ENCODE assay signal across 10 mouse cellular contexts in the genomic region with DNA sequence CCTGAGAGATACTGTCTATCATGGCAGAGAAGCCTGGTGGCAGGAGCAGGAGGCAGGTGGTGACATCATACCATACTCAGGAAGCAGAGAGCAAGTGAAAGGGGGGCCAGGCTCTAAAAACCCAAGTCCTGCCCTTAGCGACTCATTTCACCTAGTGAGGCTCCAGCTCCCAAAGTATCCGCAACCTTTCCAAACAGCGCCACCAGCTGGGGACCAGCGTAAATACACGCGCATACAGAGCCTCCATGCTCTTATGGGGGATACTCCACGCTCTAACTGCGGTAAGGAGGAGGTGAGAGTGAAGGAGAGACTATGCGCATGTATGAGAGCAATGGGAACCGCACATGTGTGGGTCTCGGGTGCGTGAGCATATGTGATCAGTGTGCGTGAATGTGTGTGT. TPM values are rescaled to one million over a fixed set of nuclear protein-coding genes. Genes with fewer than 3 reads are reported as not detected.
DNase-seq lines count a peak whose midpoint lies in the region; ATAC-seq and TF ChIP-seq lines count a peak whose summit lies in the region.
"Had no signal": no experiment of that assay in that cellular context is flagged by ENCODE, and none has a peak within 500 bp of the region (broad histone marks: within the 10 kb centered on the region; RNA-seq: fewer than 3 reads in every experiment).

No protein-coding gene starts in this region.

- H3K27me3 ChIP-seq in hindbrain, embryonic 11.5 days (ENCODE audit: control insufficient read depth, insufficient read depth, low read length), result no peaks in the 10 kb centered on the region; the same call in 1 of the 2 replicates
- H3K27me3 ChIP-seq in hindbrain, embryonic 12.5 days, result no peaks in the 10 kb centered on the region
- H3K27me3 ChIP-seq in forebrain, embryonic 14.5 days (replicated peaks; ENCODE audit: control insufficient read depth, insufficient read depth, low read length), result no peaks in the 10 kb centered on the region
- peaks cover 5% of the 10 kb centered on the region for H3K27me3 ChIP-seq in liver, embryonic 11.5 days (replicated peaks; ENCODE audit: control insufficient read depth, insufficient read depth, low read length)
- H3K27me3 ChIP-seq in stomach, postnatal 0 days (ENCODE audit: control insufficient read depth, insufficient read depth, low read length), result no peaks in the 10 kb centered on the region

- WGBS in hindbrain, embryonic 11.5 days, result 27% methylated on average over 13 of the region's 13 CpGs
- WGBS in hindbrain, embryonic 12.5 days, result 30% methylated on average over 13 of the region's 13 CpGs
- WGBS in forebrain, embryonic 14.5 days, result 26% methylated on average over 13 of the region's 13 CpGs
- 26% methylated on average over 13 of the region's 13 CpGs for WGBS in liver, embryonic 11.5 days
- WGBS in stomach, postnatal 0 days, result 33% methylated on average over 13 of the region's 13 CpGs

- no peak overlapping the region for H3K4me2 ChIP-seq in hindbrain, embryonic 11.5 days (replicated peaks; ENCODE audit: low read depth, low read length)
- no peak overlapping the region for H3K4me2 ChIP-seq in hindbrain, embryonic 12.5 days (replicated peaks)
- H3K4me2 ChIP-seq in forebrain, embryonic 14.5 days (ENCODE audit: low read length), result no peak overlapping the region
- H3K4me2 ChIP-seq in liver, embryonic 11.5 days, result no peak overlapping the region
- H3K4me2 ChIP-seq in stomach, postnatal 0 days (replicated peaks; ENCODE audit: low read depth), result no peak overlapping the region
- H3K4me2 ChIP-seq: embryonic facial prominence, embryonic 15.5 days; limb, embryonic 12.5 days had no signal

- H3K4me3 ChIP-seq in hindbrain, embryonic 11.5 days (ENCODE audit: low read depth, low read length), result no peak overlapping the region
- H3K4me3 ChIP-seq in hindbrain, embryonic 12.5 days, result no peak overlapping the region
- H3K4me3 ChIP-seq in ES-E14 (ENCODE audit: insufficient read depth in 1 of 2, low read depth in 1 of 2, low read length in 2 of 2, poor library complexity in 1 of 2, severe bottlenecking in 1 of 2), result no peak overlapping the region
- no peak overlapping the region for H3K4me3 ChIP-seq in forebrain, embryonic 14.5 days (ENCODE audit: low read depth, low read length)
- no peak overlapping the region for H3K4me3 ChIP-seq in liver, embryonic 11.5 days (ENCODE audit: low read depth, low read length)
- H3K4me3 ChIP-seq in stomach, postnatal 0 days (ENCODE audit: low read depth, low read length), result no peak overlapping the region
- H3K4me3 ChIP-seq: embryonic facial prominence, embryonic 15.5 days; limb, embryonic 12.5 days had no signal

- 0 out of 2 replicates have a peak, but pooled peaks have one; percentile 23 for ATAC-seq in hindbrain, embryonic 11.5 days (ENCODE audit: low FRiP score)
- ATAC-seq in hindbrain, embryonic 12.5 days (ENCODE audit: low FRiP score), result no peak
- ATAC-seq in forebrain, embryonic 14.5 days, result no peak
- ATAC-seq in liver, embryonic 11.5 days (replicated peaks; ENCODE audit: low FRiP score), result no peak; the same call in 1 of the 2 replicates
- no peak for ATAC-seq in stomach, postnatal 0 days (ENCODE audit: low FRiP score, low TSS enrichment)

- DNase-seq in hindbrain, embryonic 11.5 days (ENCODE audit: low spot score), result peak; percentile 75
- DNase-seq in A20 (ENCODE audit: low read depth, low spot score), result peak; percentile 23
- peak; percentile 70 for DNase-seq in ES-E14 (ENCODE audit: low read depth, low spot score)
- peak; percentile 46 for DNase-seq in forebrain, embryonic 14.5 days (ENCODE audit: low spot score)
- peak; percentile 48 for DNase-seq in liver, embryonic 11.5 days (ENCODE audit: low spot score)
- peak; percentile 54 for DNase-seq in stomach, postnatal 0 days (ENCODE audit: low spot score)
- DNase-seq in yolk sac, embryonic 10.5 days (ENCODE audit: low spot score), result no peak

- no peak for TF ChIP-seq EP300 in stomach, postnatal 0 days (optimal IDR thresholded peaks at IDR 0.05)

- no peaks in the 10 kb centered on the region for H3K9me3 ChIP-seq in hindbrain, embryonic 11.5 days (ENCODE audit: control insufficient read depth, low read length)
- no peaks in the 10 kb centered on the region for H3K9me3 ChIP-seq in hindbrain, embryonic 12.5 days (replicated peaks)
- no peaks in the 10 kb centered on the region for H3K9me3 ChIP-seq in ES-E14 (ENCODE audit: control insufficient read depth, insufficient read depth, low read depth, low read length)
- H3K9me3 ChIP-seq in forebrain, embryonic 14.5 days (replicated peaks; ENCODE audit: control insufficient read depth, low read length), result no peaks in the 10 kb centered on the region
- H3K9me3 ChIP-seq in liver, embryonic 11.5 days (ENCODE audit: control insufficient read depth, low read length), result no peaks in the 10 kb centered on the region
- H3K9me3 ChIP-seq in stomach, postnatal 0 days (ENCODE audit: control insufficient read depth, low read length), result no peaks in the 10 kb centered on the region
- H3K9me3 ChIP-seq: embryonic facial prominence, embryonic 15.5 days; limb, embryonic 12.5 days had no signal

- H3K27ac ChIP-seq in hindbrain, embryonic 11.5 days (ENCODE audit: low read depth, low read length), result no peak overlapping the region
- H3K27ac ChIP-seq in hindbrain, embryonic 12.5 days, result no peak overlapping the region
- H3K27ac ChIP-seq in ES-E14 (ENCODE audit: insufficient read depth, low read depth, low read length, poor library complexity, severe bottlenecking), result no peak overlapping the region
- H3K27ac ChIP-seq in forebrain, embryonic 14.5 days (ENCODE audit: low read depth, low read length), result no peak overlapping the region
- no peak overlapping the region for H3K27ac ChIP-seq in liver, embryonic 11.5 days (ENCODE audit: low read depth, low read length)
- no peak overlapping the region for H3K27ac ChIP-seq in stomach, postnatal 0 days (replicated peaks)
- H3K27ac ChIP-seq: embryonic facial prominence, embryonic 15.5 days; limb, embryonic 12.5 days had no signal

- in situ Hi-C loops in ES-E14 (cut with MboI; ENCODE audit: low sequenced_read_pairs in 2 of 2, unreplicated experiment in 2 of 2), result loop anchor here in 1 of 2 experiments (25.0 kb wide), 1 partner anchor 426 kb away; no protein-coding TSS in a partner anchor

- H3K9ac ChIP-seq in hindbrain, embryonic 11.5 days (ENCODE audit: low read depth, low read length), result no peak overlapping the region
- no peak overlapping the region for H3K9ac ChIP-seq in hindbrain, embryonic 12.5 days
- no peak overlapping the region for H3K9ac ChIP-seq in ES-E14 (ENCODE audit: insufficient read depth, low read depth, low read length, poor library complexity, severe bottlenecking)
- H3K9ac ChIP-seq in forebrain, embryonic 14.5 days (ENCODE audit: low read length), result no peak overlapping the region
- no peak overlapping the region for H3K9ac ChIP-seq in liver, embryonic 11.5 days (ENCODE audit: low read depth, low read length)
- H3K9ac ChIP-seq in stomach, postnatal 0 days (ENCODE audit: low read length), result no peak overlapping the region
- H3K9ac ChIP-seq: embryonic facial prominence, embryonic 15.5 days; limb, embryonic 12.5 days had no signal

- no peaks in the 10 kb centered on the region for H3K4me1 ChIP-seq in hindbrain, embryonic 11.5 days (replicated peaks; ENCODE audit: control insufficient read depth, insufficient read depth, low read length)
- H3K4me1 ChIP-seq in hindbrain, embryonic 12.5 days, result no peaks in the 10 kb centered on the region
- H3K4me1 ChIP-seq in ES-E14 (ENCODE audit: control insufficient read depth in 2 of 2, insufficient read depth in 2 of 2, low read length in 2 of 2, poor library complexity in 1 of 2), result peaks cover 2 to 9% of the 10 kb centered on the region in 2 experiments; a peak in 3 of 4 replicates
- no peaks in the 10 kb centered on the region for H3K4me1 ChIP-seq in forebrain, embryonic 14.5 days (ENCODE audit: control insufficient read depth, insufficient read depth, low read length)
- H3K4me1 ChIP-seq in liver, embryonic 11.5 days (replicated peaks; ENCODE audit: control insufficient read depth, insufficient read depth, low read length), result no peaks in the 10 kb centered on the region
- H3K4me1 ChIP-seq in stomach, postnatal 0 days (replicated peaks; ENCODE audit: control insufficient read depth, insufficient read depth), result no peaks in the 10 kb centered on the region
- H3K4me1 ChIP-seq: limb, embryonic 12.5 days had no signal

- peak; percentile 72 for TF ChIP-seq CTCF in stomach, postnatal 0 days (IDR thresholded peaks at IDR 0.05; ENCODE audit: low read depth)

- no peaks in the 10 kb centered on the region for H3K36me3 ChIP-seq in hindbrain, embryonic 11.5 days (ENCODE audit: control insufficient read depth, insufficient read depth, low read length)
- H3K36me3 ChIP-seq in hindbrain, embryonic 12.5 days, result no peaks in the 10 kb centered on the region
- no peaks in the 10 kb centered on the region for H3K36me3 ChIP-seq in ES-E14 (ENCODE audit: control insufficient read depth, insufficient read depth, low read length, poor library complexity, severe bottlenecking)
- no peaks in the 10 kb centered on the region for H3K36me3 ChIP-seq in forebrain, embryonic 14.5 days (ENCODE audit: control insufficient read depth, insufficient read depth, low read length)
- no peaks in the 10 kb centered on the region for H3K36me3 ChIP-seq in liver, embryonic 11.5 days (ENCODE audit: control insufficient read depth, insufficient read depth, low read length)
- no peaks in the 10 kb centered on the region for H3K36me3 ChIP-seq in stomach, postnatal 0 days (ENCODE audit: control insufficient read depth, insufficient read depth, low read length)
- H3K36me3 ChIP-seq: embryonic facial prominence, embryonic 15.5 days; limb, embryonic 12.5 days had no signal

TF ChIP-seq in ES-E14, 5 proteins besides CTCF, POLR2A, EP300 and RAD21 (continues in another document):
- no peak for TF ChIP-seq MAFK (IDR thresholded peaks at IDR 0.05; ENCODE audit: insufficient read depth, low read depth, low read length)
- TF ChIP-seq HCFC1 (IDR thresholded peaks at IDR 0.05; ENCODE audit: borderline replicate concordance, insufficient read depth, low read length), result no peak

RNA-seq across cellular contexts. Expression of gene Rxrg, which starts 39.9 kb away (rescaled TPM):
- 5.9 and 7.1 TPM in 2 replicates for polyA plus RNA-seq in hindbrain, embryonic 11.5 days (2014; fragmentation: Nextera tagmentation; extraction: Ambion mirVana)
- 8.0 and 8.3 TPM in 2 replicates for polyA plus RNA-seq in hindbrain, embryonic 12.5 days (2016; fragmentation: Nextera tagmentation; extraction: Ambion mirVana)
- 0.45 and 0.90 TPM in 2 replicates for total RNA-seq in ES-E14 (2012; rRNA removed)
- polyA plus RNA-seq in forebrain, embryonic 14.5 days (2014; fragmentation: Nextera tagmentation; extraction: Ambion mirVana), result 9.3 and 18.6 TPM in 2 replicates
- polyA plus RNA-seq in liver, embryonic 11.5 days (2014; fragmentation: Nextera tagmentation; extraction: Ambion mirVana), result 2.8 and 3.0 TPM in 2 replicates
- polyA plus RNA-seq in stomach, postnatal 0 days (2015; fragmentation: Nextera tagmentation; extraction: Ambion mirVana), result 0.51 and 0.52 TPM in 2 replicates

RNA-seq across cellular contexts. Expression of gene Lmx1a, which starts 51.0 kb away (rescaled TPM):
- polyA plus RNA-seq in hindbrain, embryonic 11.5 days (2014; fragmentation: Nextera tagmentation; extraction: Ambion mirVana), result 5.6 and 11.4 TPM in 2 replicates
- 10.3 and 16.3 TPM in 2 replicates for polyA plus RNA-seq in hindbrain, embryonic 12.5 days (2016; fragmentation: Nextera tagmentation; extraction: Ambion mirVana)
- total RNA-seq in ES-E14 (2012; rRNA removed), result 1.4 and 2.0 TPM in 2 replicates
- polyA plus RNA-seq in forebrain, embryonic 14.5 days (2014; fragmentation: Nextera tagmentation; extraction: Ambion mirVana), result 2.3 and 2.8 TPM in 2 replicates
- 2.6 and 2.7 TPM in 2 replicates for polyA plus RNA-seq in liver, embryonic 11.5 days (2014; fragmentation: Nextera tagmentation; extraction: Ambion mirVana)
- 0.02 TPM in 1 of 2 replicates, not detected in the other for polyA plus RNA-seq in stomach, postnatal 0 days (2015; fragmentation: Nextera tagmentation; extraction: Ambion mirVana)
